Comparison of ENCODE assay signal across 9 mouse cellular contexts in genomic region chr9:56776881-56777801, GRCm38 (mm10). TPM values are rescaled to one million over a fixed set of nuclear protein-coding genes. Genes with fewer than 3 reads are reported as not detected.
DNase-seq lines count a peak whose midpoint lies in the region; ATAC-seq lines count a peak whose summit lies in the region.
"Had no signal": no experiment of that assay in that cellular context is flagged by ENCODE, and none has a peak within 500 bp of the region (broad histone marks: within the 10 kb centered on the region; RNA-seq: fewer than 3 reads in every experiment).

No protein-coding gene starts in this region.

- no peaks in the 10 kb centered on the region for H3K9me3 ChIP-seq in embryonic facial prominence, embryonic 14.5 days (ENCODE audit: control insufficient read depth, low read length)
- H3K9me3 ChIP-seq in midbrain, embryonic 14.5 days (ENCODE audit: control insufficient read depth, low read length): no peaks in the 10 kb centered on the region
- H3K9me3 ChIP-seq in limb, embryonic 10.5 days (replicated peaks): no peaks in the 10 kb centered on the region
- H3K9me3 ChIP-seq: lung, embryonic 15.5 days had no signal

- intact Hi-C loops in left cerebral cortex, postnatal 4 days (cut with DNase I): no loop called here

- no peak for ATAC-seq in embryonic facial prominence, embryonic 14.5 days (ENCODE audit: low read depth)
- ATAC-seq in midbrain, embryonic 14.5 days (ENCODE audit: low FRiP score, low TSS enrichment): 0 out of 2 replicates have a peak, but pooled peaks have one; percentile 40

- peak overlapping the region; percentile 14; the same call in 1 of the 2 replicates for H3K9ac ChIP-seq in embryonic facial prominence, embryonic 14.5 days (ENCODE audit: low read depth, low read length)
- H3K9ac ChIP-seq in midbrain, embryonic 14.5 days (replicated peaks; ENCODE audit: low read length): no peak overlapping the region
- H3K9ac ChIP-seq: lung, embryonic 15.5 days had no signal

- no peaks in the 10 kb centered on the region for H3K4me1 ChIP-seq in embryonic facial prominence, embryonic 14.5 days (ENCODE audit: control insufficient read depth, insufficient read depth, low read length)
- peaks cover 20% of the 10 kb centered on the region for H3K4me1 ChIP-seq in midbrain, embryonic 14.5 days (ENCODE audit: control insufficient read depth, insufficient read depth, low read length)
- H3K4me1 ChIP-seq in limb, embryonic 10.5 days: 0 out of 2 replicates have a peak, but pooled peaks cover 2% of the 10 kb centered on the region
- H3K4me1 ChIP-seq: lung, embryonic 15.5 days had no signal

- no peak overlapping the region for H3K27ac ChIP-seq in embryonic facial prominence, embryonic 14.5 days (replicated peaks; ENCODE audit: low read depth, low read length)
- H3K27ac ChIP-seq in midbrain, embryonic 14.5 days (replicated peaks; ENCODE audit: low read depth, low read length): no peak overlapping the region
- H3K27ac ChIP-seq in limb, embryonic 10.5 days: no peak overlapping the region
- H3K27ac ChIP-seq: lung, embryonic 15.5 days had no signal

- WGBS in embryonic facial prominence, embryonic 14.5 days: 59% methylated on average over 10 of the region's 11 CpGs
- 55% methylated on average over 11 of the region's 11 CpGs for WGBS in midbrain, embryonic 14.5 days
- 73% methylated on average over 11 of the region's 11 CpGs for WGBS in limb, embryonic 10.5 days

- DNase-seq in embryo, embryonic 11 days: peak; percentile 13
- DNase-seq in embryo, embryonic 10.5 days (ENCODE audit: low spot score): no peak
- peak; percentile 74 for DNase-seq in left cerebral cortex, postnatal 4 days
- DNase-seq in left cerebral cortex, adult 9 months (ENCODE audit: low spot score in 2 of 2): no peak
- no peak for DNase-seq in embryonic facial prominence, embryonic 14.5 days (ENCODE audit: low spot score)
- DNase-seq in midbrain, embryonic 14.5 days: peak; percentile 61
- DNase-seq in limb, embryonic 10.5 days (ENCODE audit: low spot score): no peak
- no peak for DNase-seq in T-cell, adult 2 months (ENCODE audit: low spot score)

- no peaks in the 10 kb centered on the region for H3K36me3 ChIP-seq in embryonic facial prominence, embryonic 14.5 days (ENCODE audit: control insufficient read depth, insufficient read depth, low read length)
- no peaks in the 10 kb centered on the region for H3K36me3 ChIP-seq in midbrain, embryonic 14.5 days (ENCODE audit: control insufficient read depth, insufficient read depth, low read length)
- no peaks in the 10 kb centered on the region for H3K36me3 ChIP-seq in limb, embryonic 10.5 days
- H3K36me3 ChIP-seq: lung, embryonic 15.5 days had no signal

- no peaks in the 10 kb centered on the region for H3K27me3 ChIP-seq in embryonic facial prominence, embryonic 14.5 days (replicated peaks; ENCODE audit: control insufficient read depth, insufficient read depth, low read length)
- no peaks in the 10 kb centered on the region for H3K27me3 ChIP-seq in midbrain, embryonic 14.5 days (ENCODE audit: control insufficient read depth, insufficient read depth, low read length)
- no peaks in the 10 kb centered on the region; the same call in 1 of the 2 replicates for H3K27me3 ChIP-seq in limb, embryonic 10.5 days (ENCODE audit: low read depth, poor library complexity, severe bottlenecking)
- H3K27me3 ChIP-seq: lung, embryonic 15.5 days had no signal

- no peak overlapping the region for H3K4me2 ChIP-seq in embryonic facial prominence, embryonic 14.5 days (ENCODE audit: low read depth, low read length)
- no peak overlapping the region for H3K4me2 ChIP-seq in midbrain, embryonic 14.5 days (ENCODE audit: low read length)
- H3K4me2 ChIP-seq: lung, embryonic 15.5 days had no signal

- H3K4me3 ChIP-seq in embryonic facial prominence, embryonic 14.5 days (ENCODE audit: low read depth, low read length): no peak overlapping the region
- H3K4me3 ChIP-seq in midbrain, embryonic 14.5 days (replicated peaks; ENCODE audit: low read depth, low read length): no peak overlapping the region
- H3K4me3 ChIP-seq in limb, embryonic 10.5 days: no peak overlapping the region
- H3K4me3 ChIP-seq: lung, embryonic 15.5 days had no signal

RNA-seq across cellular contexts. Expression of gene Lingo1, which starts 19.1 kb away (rescaled TPM):
- total RNA-seq in left cerebral cortex, postnatal 4 days (2021): 100 to 1,000 TPM; 224 to 247 TPM
- polyA plus RNA-seq in embryonic facial prominence, embryonic 14.5 days (2014; fragmentation: Nextera tagmentation; extraction: Ambion mirVana): 6.4 and 8.3 TPM in 2 replicates
- 49.4 and 72.2 TPM in 2 replicates for polyA plus RNA-seq in midbrain, embryonic 14.5 days (2014; fragmentation: Nextera tagmentation; extraction: Ambion mirVana)
- 0.85 and 1.8 TPM in 2 replicates for polyA plus RNA-seq in limb, embryonic 10.5 days (2016; fragmentation: Nextera tagmentation; extraction: Ambion mirVana)

Comparison
In these comparisons a context has a peak if more than half of its experiments do, and no peak if none do; other contexts are left out.
1. DNase-seq: peak in embryo, embryonic 11 days (single experiment), left cerebral cortex, postnatal 4 days (single experiment) and midbrain, embryonic 14.5 days (single experiment); none in embryo, embryonic 10.5 days (single experiment), left cerebral cortex, adult 9 months (0 of 2), embryonic facial prominence, embryonic 14.5 days (single experiment), limb, embryonic 10.5 days (single experiment) and T-cell, adult 2 months (single experiment).